Mouse (Mus musculus) adrenal gland, postnatal 10 days (tissue): ENCODE data around the gene Rabggta. TPM values are rescaled to one million over a fixed set of nuclear protein-coding genes. Genes with fewer than 3 reads are reported as not detected.

Source experiments
- DNase-seq: peaks from one replicate; pipeline ENCODE4 v3.0.0; 2021; ENCODE audit warnings: mixed read lengths
- long read RNA-seq, 2 experiments: library from polyadenylated mRNA; stranded (forward); transcript quantifications; one replicate each; pipeline ENCODE4 v2.0.0; 2021
- total RNA-seq, 2 experiments: library from RNA; stranded (reverse); gene quantifications; 2 replicates each; pipeline ENCODE4 v1.2.3; 2021

The Rabggta gene
- 10 to 100 TPM; 16.8 to 21.5 TPM for total RNA-seq
- long read RNA-seq, experiment 1, transcript Rabggta-202 (17 exons, 1,886 nt), result major isoform, 5 of 19 reads
- long read RNA-seq, experiment 1, partial matches to known transcripts, result 8 of 19 reads
- long read RNA-seq, experiment 1, other reads (novel, unspliced or antisense), result 3 of 19 reads
- long read RNA-seq, experiment 2, transcript Rabggta-202 (17 exons, 1,886 nt), result major isoform, 9 of 18 reads
- long read RNA-seq, experiment 2, partial matches to known transcripts, result 4 of 18 reads
- long read RNA-seq, experiment 2, other reads (novel, unspliced or antisense), result 3 of 18 reads

- peak; percentile 95 for DNase-seq
These were observed at the start of gene Rabggta for GRCm38 (mm10) chr14:55721700-55722437. Gene Rabggta, minus strand, starts transcription at chr14:55722263.

GRCm38 (mm10) chr14:55769087-55769703, 47.1 kb upstream of the Rabggta start:
- DNase-seq, result no peak

GRCm38 (mm10) chr14:55768555-55768954, 46.5 kb upstream of the Rabggta start:
- DNase-seq, result no peak

- peak; percentile 69 for DNase-seq
These were observed 45.7 kb upstream of the Rabggta start for GRCm38 (mm10) chr14:55767519-55768414.

- DNase-seq, result no peak
These were observed 43.6 kb upstream of the Rabggta start, which contains the start of gene Ltb4r1 for GRCm38 (mm10) chr14:55765696-55766095. Gene Ltb4r1, plus strand, starts transcription at chr14:55765962.

- no peak for DNase-seq
These were observed 41.1 kb upstream of the Rabggta start for GRCm38 (mm10) chr14:55763166-55763565.

GRCm38 (mm10) chr14:55762001-55762821, 40.1 kb upstream of the Rabggta start:
- peak; percentile 63 for DNase-seq

- DNase-seq, result no peak
These were observed 39.1 kb upstream of the Rabggta start, which contains the start of gene Ltb4r2 for GRCm38 (mm10) chr14:55761163-55761562. Gene Ltb4r2, plus strand, starts transcription at chr14:55761428.

- DNase-seq, result peak; percentile 91
These were observed 38.1 kb upstream of the Rabggta start for GRCm38 (mm10) chr14:55760156-55760555.

- DNase-seq, result peak; percentile 60
These were observed 36.3 kb upstream of the Rabggta start, which contains the start of gene Cideb for GRCm38 (mm10) chr14:55758363-55758784. Gene Cideb, minus strand, starts transcription at chr14:55758458.

- DNase-seq, result no peak
These were observed 35.5 kb upstream of the Rabggta start for GRCm38 (mm10) chr14:55757566-55757965.

GRCm38 (mm10) chr14:55747051-55747847, 25.2 kb upstream of the Rabggta start:
- no peak for DNase-seq

GRCm38 (mm10) chr14:55745861-55746237, 23.8 kb upstream of the Rabggta start:
- DNase-seq, result no peak

GRCm38 (mm10) chr14:55745180-55745860, 23.3 kb upstream of the Rabggta start, which contains the start of the genes Dhrs1 and Nop9:
Gene Dhrs1, minus strand, starts transcription at chr14:55745690.
Gene Nop9, plus strand, starts transcription at chr14:55745693.
- peak; percentile 96 for DNase-seq

- DNase-seq, result peak; percentile 93
These were observed 21.6 kb upstream of the Rabggta start for GRCm38 (mm10) chr14:55743711-55744110.

- DNase-seq, result no peak
These were observed 15.1 kb upstream of the Rabggta start for GRCm38 (mm10) chr14:55737086-55737687.

- no peak for DNase-seq
These were observed 13.7 kb upstream of the Rabggta start for GRCm38 (mm10) chr14:55735758-55736157.

GRCm38 (mm10) chr14:55735334-55735733, 13.3 kb upstream of the Rabggta start:
- no peak for DNase-seq

- DNase-seq, result no peak
These were observed 12.8 kb upstream of the Rabggta start for GRCm38 (mm10) chr14:55734869-55735268.
